Mouse (Mus musculus): Measurements from ENCODE around the gene Lysmd4. TPM values are rescaled to one million over a fixed set of nuclear protein-coding genes. Genes with fewer than 3 reads are reported as not detected.

The Lysmd4 gene
- polyA plus RNA-seq, 1 experiment: not detected

DNA sequence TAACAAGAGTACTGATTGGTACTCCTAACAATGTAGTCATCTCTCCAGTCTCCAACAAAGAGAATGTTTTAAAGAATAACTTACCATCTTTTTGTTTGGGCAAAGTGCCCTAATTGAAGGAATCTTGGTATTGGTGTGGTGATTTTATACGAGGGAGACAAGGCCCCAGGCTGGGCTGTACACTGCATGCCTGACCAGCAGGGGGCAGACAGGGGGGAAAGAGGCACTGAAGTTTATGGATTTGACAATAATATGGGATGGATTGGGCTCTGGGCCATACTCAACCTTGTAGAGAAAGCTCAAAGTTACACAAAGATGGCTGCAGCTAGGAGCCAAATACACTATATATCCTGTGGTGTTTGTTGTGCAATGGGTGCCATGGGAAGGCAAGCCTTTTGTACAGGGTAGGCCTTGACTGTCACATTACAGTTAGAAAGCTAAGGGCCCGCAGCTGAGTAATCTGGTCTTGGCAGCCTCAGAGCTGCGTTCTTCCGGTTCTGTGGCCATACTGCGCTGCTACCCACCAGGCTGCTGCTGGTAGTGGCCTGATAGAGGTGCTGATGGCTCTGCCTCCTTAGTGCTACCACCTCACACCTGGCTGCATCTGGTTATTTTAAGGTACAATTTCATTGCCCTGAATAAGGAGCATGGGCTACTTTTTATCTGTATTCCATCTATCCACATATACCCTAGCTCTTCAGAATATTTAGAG is 6.7 kb downstream of the Lysmd4 start:
- Histone ChIP-seq H3K4me1 (ENCODE audit: control insufficient read depth, insufficient read depth, low read length) (peaks cover 10% of the 10 kb centered on the region), H3K4me3 (ENCODE audit: insufficient read depth, low read depth, low read length) (no peak overlapping the region), H3K27ac (ENCODE audit: insufficient read depth, low read depth, low read length) (no peak overlapping the region)
- WGBS: 77% methylated on average over 5 of the region's 5 CpGs
- TF ChIP-seq CTCF (IDR thresholded peaks at IDR 0.05; ENCODE audit: insufficient read depth, low read depth, low read length) (0 out of 2 replicates have a peak, but pooled peaks have one; percentile 49), POLR2A (IDR thresholded peaks at IDR 0.05; ENCODE audit: insufficient read depth, low read depth, low read length) (no peak)

DNA sequence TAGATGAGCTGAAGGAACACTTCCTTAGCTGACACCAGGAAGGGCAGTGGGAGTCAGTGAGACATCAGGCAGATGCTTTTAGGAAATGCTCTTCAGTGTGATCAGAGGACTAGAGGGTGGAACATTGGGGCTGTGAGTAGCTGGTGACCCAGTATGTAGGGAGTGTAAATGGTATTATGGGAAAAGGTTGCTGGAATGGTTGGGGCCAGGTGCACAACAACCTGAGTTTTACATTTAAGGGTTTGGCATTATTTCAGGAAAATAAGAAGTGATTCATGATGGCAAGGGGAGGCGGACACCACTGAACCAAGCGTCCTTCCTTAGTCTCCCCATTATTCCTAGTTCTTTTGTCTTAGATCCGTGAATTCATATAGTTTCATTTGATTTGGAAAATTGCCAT is 7.4 kb downstream of the Lysmd4 start:
- Histone ChIP-seq H3K27ac (ENCODE audit: insufficient read depth, low read depth, low read length) (no peak overlapping the region), H3K4me1 (ENCODE audit: control insufficient read depth, insufficient read depth, low read length) (peaks cover 10% of the 10 kb centered on the region), H3K4me3 (ENCODE audit: insufficient read depth, low read depth, low read length) (no peak overlapping the region)
- no peak for TF ChIP-seq CTCF (IDR thresholded peaks at IDR 0.05; ENCODE audit: insufficient read depth, low read depth, low read length)
- TF ChIP-seq POLR2A (IDR thresholded peaks at IDR 0.05; ENCODE audit: insufficient read depth, low read depth, low read length): no peak
- 64% methylated on average over 3 of the region's 3 CpGs for WGBS

DNA sequence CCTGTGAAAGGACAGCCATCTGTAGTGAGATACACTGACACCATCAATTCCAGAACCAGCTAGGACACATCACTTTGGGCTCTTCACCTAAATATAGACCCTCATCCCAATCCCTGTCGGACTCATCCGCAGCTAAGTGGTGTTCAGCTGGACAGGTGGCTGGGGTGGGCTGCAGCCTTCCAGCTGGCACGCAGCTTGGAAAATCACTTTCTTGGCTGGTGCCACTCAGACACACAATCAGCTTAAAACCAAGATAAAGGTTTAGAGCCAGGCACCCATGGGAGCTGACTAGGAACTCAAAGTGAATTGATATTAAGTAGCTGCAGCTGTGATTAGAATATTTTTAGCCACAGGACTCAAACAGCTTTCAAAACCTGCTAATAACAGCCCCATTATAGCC is 7.9 kb downstream of the Lysmd4 start:
- TF ChIP-seq POLR2A (IDR thresholded peaks at IDR 0.05; ENCODE audit: insufficient read depth, low read depth, low read length) (no peak), CTCF (IDR thresholded peaks at IDR 0.05; ENCODE audit: insufficient read depth, low read depth, low read length) (no peak)
- Histone ChIP-seq H3K4me1 (ENCODE audit: control insufficient read depth, insufficient read depth, low read length) (peaks cover 10% of the 10 kb centered on the region), H3K4me3 (ENCODE audit: insufficient read depth, low read depth, low read length) (no peak overlapping the region), H3K27ac (ENCODE audit: insufficient read depth, low read depth, low read length) (0 out of 2 replicates have a peak overlapping the region, but pooled peaks have one; percentile 6)
- WGBS: 30% methylated on average over 3 of the region's 3 CpGs

DNA sequence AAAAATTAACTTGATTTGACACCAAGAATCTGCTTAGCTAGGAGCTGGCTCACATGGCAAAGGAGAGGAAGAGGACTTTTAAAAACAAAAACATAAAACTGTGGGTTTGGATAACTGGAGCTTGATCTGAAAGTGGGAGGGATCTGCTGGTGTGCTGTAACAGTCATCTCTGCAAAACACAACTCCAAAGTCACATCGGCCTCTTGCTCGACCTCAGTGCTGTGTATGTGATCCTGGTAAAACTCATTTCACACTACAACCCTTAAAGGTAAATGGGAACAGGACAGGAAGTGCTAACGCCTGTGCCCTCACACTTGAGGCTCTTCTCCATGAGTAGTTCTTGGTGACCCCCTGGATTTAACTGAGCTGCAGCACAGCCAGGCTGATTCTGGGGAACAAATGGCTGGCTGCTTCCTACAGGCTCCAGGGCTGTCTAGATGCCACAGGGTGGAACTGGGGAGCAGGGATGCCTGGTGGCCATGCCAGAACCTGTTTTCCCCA is 8.3 kb downstream of the Lysmd4 start:
- no peak overlapping the region for H3K27ac ChIP-seq (ENCODE audit: insufficient read depth, low read depth, low read length)
- 51% methylated on average over 3 of the region's 3 CpGs for WGBS

DNA sequence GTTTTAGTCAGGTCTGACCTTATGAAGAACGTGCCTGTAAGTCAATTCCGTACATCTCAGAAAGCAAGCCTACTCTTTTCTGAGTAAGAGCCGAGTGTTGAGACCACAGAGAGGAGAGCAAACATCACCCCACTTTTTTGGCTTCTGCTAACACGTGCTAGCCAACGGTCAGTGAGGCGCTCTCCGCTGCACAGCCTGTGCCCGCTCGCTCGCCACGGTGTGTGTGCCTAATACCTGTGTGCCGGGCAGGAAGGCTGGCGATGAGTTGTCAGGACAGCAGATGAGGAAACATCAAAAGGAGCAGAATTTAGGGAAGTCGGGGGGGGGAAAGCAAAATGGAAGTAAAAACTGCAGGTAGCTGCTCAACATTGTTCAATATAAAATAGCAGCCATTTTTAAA is 10.2 kb downstream of the Lysmd4 start:
- H3K4me3 ChIP-seq (ENCODE audit: insufficient read depth, low read depth, low read length): no peak overlapping the region
- H3K4me1 ChIP-seq (ENCODE audit: control insufficient read depth, insufficient read depth, low read length): peaks cover 10% of the 10 kb centered on the region
- WGBS: 92% methylated on average over 14 of the region's 14 CpGs
- H3K27ac ChIP-seq (ENCODE audit: insufficient read depth, low read depth, low read length): no peak overlapping the region
- no peak for TF ChIP-seq CTCF (IDR thresholded peaks at IDR 0.05; ENCODE audit: insufficient read depth, low read depth, low read length)
- TF ChIP-seq POLR2A (IDR thresholded peaks at IDR 0.05; ENCODE audit: insufficient read depth, low read depth, low read length): no peak

More for the DNA sequence above, 8.3 kb downstream of the Lysmd4 start:
- TF ChIP-seq POLR2A (IDR thresholded peaks at IDR 0.05; ENCODE audit: insufficient read depth, low read depth, low read length): no peak
- no peak for TF ChIP-seq CTCF (IDR thresholded peaks at IDR 0.05; ENCODE audit: insufficient read depth, low read depth, low read length)
- H3K4me3 ChIP-seq (ENCODE audit: insufficient read depth, low read depth, low read length): no peak overlapping the region
- peaks cover 10% of the 10 kb centered on the region for H3K4me1 ChIP-seq (ENCODE audit: control insufficient read depth, insufficient read depth, low read length)

DNA sequence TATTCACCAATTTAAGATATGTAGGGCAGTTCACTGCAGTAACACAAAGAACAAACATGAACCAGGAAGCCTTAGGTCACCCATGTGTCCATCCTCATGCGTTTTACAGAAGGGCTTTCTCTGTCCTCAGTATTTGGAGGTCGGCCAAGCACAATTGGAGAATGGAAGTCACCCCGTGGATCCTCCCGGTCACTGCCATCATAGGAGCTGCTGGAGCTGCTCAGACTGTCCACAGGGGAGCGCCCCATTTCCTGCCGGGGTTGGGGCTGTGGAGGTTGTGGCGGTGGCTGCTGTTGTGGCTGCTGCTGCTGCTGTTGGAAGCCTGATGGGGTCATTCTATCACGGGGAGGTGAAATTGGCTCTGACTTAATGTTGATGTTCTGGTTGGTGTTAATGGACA is 12.5 kb downstream of the Lysmd4 start:
- TF ChIP-seq CTCF (IDR thresholded peaks at IDR 0.05; ENCODE audit: insufficient read depth, low read depth, low read length) (no peak), POLR2A (IDR thresholded peaks at IDR 0.05; ENCODE audit: insufficient read depth, low read depth, low read length) (no peak)
- Histone ChIP-seq H3K4me3 (ENCODE audit: insufficient read depth, low read depth, low read length) (no peak overlapping the region), H3K4me1 (ENCODE audit: control insufficient read depth, insufficient read depth, low read length) (peaks cover 6% of the 10 kb centered on the region), H3K27ac (ENCODE audit: insufficient read depth, low read depth, low read length) (no peak overlapping the region)
- WGBS: 58% methylated on average over 8 of the region's 8 CpGs

DNA sequence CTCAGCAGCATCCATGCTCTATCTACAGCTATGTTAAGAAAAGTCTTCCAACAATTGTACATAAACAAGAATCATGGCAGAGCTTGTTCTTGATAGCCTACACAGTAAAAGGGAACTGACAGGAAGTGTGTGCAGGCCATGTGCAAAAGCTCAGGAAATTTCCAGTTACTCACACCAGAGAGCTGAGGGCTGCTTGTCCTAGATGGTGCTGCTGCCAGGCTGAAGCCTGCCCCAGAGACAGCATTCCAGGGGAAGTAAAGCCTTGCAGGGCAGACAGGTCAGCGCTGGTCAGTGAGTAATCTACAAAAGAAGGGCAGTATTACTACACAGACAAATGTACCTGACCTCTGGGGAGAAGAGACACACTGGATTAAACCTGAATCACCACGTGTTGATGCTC is 14.0 kb downstream of the Lysmd4 start:
- TF ChIP-seq POLR2A (IDR thresholded peaks at IDR 0.05; ENCODE audit: insufficient read depth, low read depth, low read length) (no peak), CTCF (IDR thresholded peaks at IDR 0.05; ENCODE audit: insufficient read depth, low read depth, low read length) (no peak)
- Histone ChIP-seq H3K4me3 (ENCODE audit: insufficient read depth, low read depth, low read length) (no peak overlapping the region), H3K4me1 (ENCODE audit: control insufficient read depth, insufficient read depth, low read length) (no peaks in the 10 kb centered on the region), H3K27ac (ENCODE audit: insufficient read depth, low read depth, low read length) (no peak overlapping the region)
- WGBS: 81% methylated on average over 2 of the region's 2 CpGs

DNA sequence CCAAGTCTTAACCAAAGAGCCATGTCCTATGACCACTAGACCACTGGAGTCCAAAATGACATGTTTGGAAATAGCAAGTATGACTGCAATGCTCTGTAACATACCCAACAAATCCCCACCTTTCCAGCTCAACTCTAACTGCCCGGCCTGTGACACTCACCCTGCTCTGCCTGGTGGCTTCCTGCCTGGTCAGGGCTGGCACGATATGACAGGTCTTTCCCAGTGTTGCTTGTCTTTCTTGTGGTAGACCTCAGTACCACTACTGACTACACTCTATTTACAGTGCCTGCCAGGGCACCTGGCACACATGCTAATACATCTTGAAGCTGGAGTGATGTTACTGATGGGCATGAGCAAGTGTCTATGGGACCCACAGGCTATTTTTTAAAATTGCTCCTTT is 15.4 kb downstream of the Lysmd4 start:
- Histone ChIP-seq H3K4me1 (ENCODE audit: control insufficient read depth, insufficient read depth, low read length) (no peaks in the 10 kb centered on the region), H3K27ac (ENCODE audit: insufficient read depth, low read depth, low read length) (no peak overlapping the region), H3K4me3 (ENCODE audit: insufficient read depth, low read depth, low read length) (no peak overlapping the region)
- 91% methylated on average over 2 of the region's 2 CpGs for WGBS
- TF ChIP-seq POLR2A (IDR thresholded peaks at IDR 0.05; ENCODE audit: insufficient read depth, low read depth, low read length) (no peak), CTCF (IDR thresholded peaks at IDR 0.05; ENCODE audit: insufficient read depth, low read depth, low read length) (no peak)

DNA sequence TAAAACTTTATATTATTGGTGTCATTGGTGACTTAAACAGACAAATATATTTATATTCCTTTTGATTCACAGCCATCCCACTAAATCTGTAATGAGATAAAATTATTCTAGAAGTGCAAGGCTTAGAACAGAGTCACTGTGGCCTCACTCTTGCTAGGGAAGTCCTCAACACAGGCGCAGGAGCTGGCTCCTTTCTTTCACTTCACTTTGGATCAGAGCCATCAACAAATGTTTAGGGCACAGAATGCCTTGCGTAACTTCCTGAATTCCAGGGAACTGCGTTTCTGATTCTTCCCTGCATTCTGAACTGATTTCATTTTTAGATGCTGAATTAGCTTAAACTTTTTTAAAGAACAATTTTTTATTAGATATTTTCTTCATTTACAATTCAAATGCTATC is 19.6 kb downstream of the Lysmd4 start:
- H3K4me1 ChIP-seq (ENCODE audit: control insufficient read depth, insufficient read depth, low read length): no peaks in the 10 kb centered on the region
- no peak overlapping the region for H3K4me3 ChIP-seq (ENCODE audit: insufficient read depth, low read depth, low read length)
- TF ChIP-seq POLR2A (IDR thresholded peaks at IDR 0.05; ENCODE audit: insufficient read depth, low read depth, low read length) (no peak), CTCF (IDR thresholded peaks at IDR 0.05; ENCODE audit: insufficient read depth, low read depth, low read length) (no peak)
- no peak overlapping the region for H3K27ac ChIP-seq (ENCODE audit: insufficient read depth, low read depth, low read length)
- WGBS: 73% methylated on average over 3 of the region's 3 CpGs
